Mouse (Mus musculus) hindbrain, embryonic 12.5 days (tissue): Measurements from ENCODE around the gene Ksr1. TPM values are rescaled to one million over a fixed set of nuclear protein-coding genes. Genes with fewer than 3 reads are reported as not detected.

ENCODE experiments used
- ATAC-seq: fragments of 200-750 bp; cut with Nextera tagmentation; 2 replicates; pipeline ENCODE4 v1.8.0; 2017; ENCODE audit warnings: moderate TSS enrichment; ENCODE audit not compliant: low FRiP score
- H3K27ac ChIP-seq: fragments of 300-500 bp; sonication (generic); 2 replicates; pipeline ENCODE4 v1.5.1; 2016; ENCODE audit warnings: mild to moderate bottlenecking
- H3K27me3 ChIP-seq: fragments of 300-500 bp; sonication (generic); 2 replicates; pipeline ENCODE4 v1.6.1; 2016; ENCODE audit warnings: mild to moderate bottlenecking
- H3K36me3 ChIP-seq: fragments of 300-500 bp; sonication (generic); 2 replicates; pipeline ENCODE4 v1.6.1; 2016; ENCODE audit warnings: mild to moderate bottlenecking
- H3K4me1 ChIP-seq: fragments of 300-500 bp; sonication (generic); 2 replicates; pipeline ENCODE4 v1.6.1; 2016
- H3K4me2 ChIP-seq: fragments of 300-500 bp; sonication (generic); replicated peaks from 2 replicates; pipeline ENCODE4 v1.6.1; 2016; ENCODE audit warnings: mild to moderate bottlenecking
- H3K4me3 ChIP-seq: fragments of 300-500 bp; sonication (generic); 2 replicates; pipeline ENCODE4 v1.5.1; 2016; ENCODE audit warnings: mild to moderate bottlenecking
- H3K9ac ChIP-seq: fragments of 300-500 bp; sonication (generic); 2 replicates; pipeline ENCODE4 v1.6.1; 2016; ENCODE audit warnings: mild to moderate bottlenecking, moderate library complexity
- H3K9me3 ChIP-seq: fragments of 300-500 bp; sonication (generic); replicated peaks from 2 replicates; pipeline ENCODE4 v1.6.1; 2016; ENCODE audit warnings: mild to moderate bottlenecking
- WGBS: fragments of 180-500 bp; shearing (Covaris S2); methylation state at CpG from one replicate; pipeline ENCODE4 v1.1.7; 2016; 5-methylcytosine and 5-hydroxymethylcytosine counted together
- polyA plus RNA-seq: library from polyadenylated mRNA; unstranded; fragments of >200 nt; fragmentation: Nextera tagmentation; extraction: Ambion mirVana; gene quantifications from 2 replicates; pipeline ENCODE4 v1.2.1, GENCODE M21; 2016

The Ksr1 gene
- polyA plus RNA-seq, 1 experiment from 2014 or later, result 3.5 TPM

DNA sequence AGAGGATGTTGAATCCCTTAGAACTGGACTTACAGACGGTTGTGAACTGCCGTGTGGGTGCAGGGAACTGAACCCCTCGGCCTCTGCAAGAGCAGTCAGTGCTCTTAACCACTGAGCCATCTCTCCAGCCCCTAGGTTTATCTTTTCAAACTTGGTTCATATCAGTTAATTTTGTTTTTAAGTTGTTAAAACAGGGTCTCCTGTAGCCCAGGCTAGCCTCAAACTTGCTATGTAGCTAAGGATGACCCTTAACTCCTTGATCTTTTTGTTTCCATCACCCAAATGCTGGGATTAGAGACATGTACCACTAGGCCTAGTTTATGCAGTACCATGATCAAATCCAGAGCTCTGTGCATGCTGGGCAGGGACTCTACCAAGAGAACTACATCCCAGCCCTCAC, 174.5 kb downstream of the Ksr1 start:
- ATAC-seq, result no peak
- H3K4me1 ChIP-seq, result peaks cover 19% of the 10 kb centered on the region
- no peak overlapping the region for H3K27ac ChIP-seq
- no peak overlapping the region for H3K4me2 ChIP-seq
- H3K27me3 ChIP-seq, result no peaks in the 10 kb centered on the region
- H3K9ac ChIP-seq, result no peak overlapping the region
- H3K9me3 ChIP-seq, result no peaks in the 10 kb centered on the region
- 86% methylated on average over 3 of the region's 3 CpGs for whole genome bisulfite sequencing
- no peaks in the 10 kb centered on the region for H3K36me3 ChIP-seq
- no peak overlapping the region for H3K4me3 ChIP-seq

DNA sequence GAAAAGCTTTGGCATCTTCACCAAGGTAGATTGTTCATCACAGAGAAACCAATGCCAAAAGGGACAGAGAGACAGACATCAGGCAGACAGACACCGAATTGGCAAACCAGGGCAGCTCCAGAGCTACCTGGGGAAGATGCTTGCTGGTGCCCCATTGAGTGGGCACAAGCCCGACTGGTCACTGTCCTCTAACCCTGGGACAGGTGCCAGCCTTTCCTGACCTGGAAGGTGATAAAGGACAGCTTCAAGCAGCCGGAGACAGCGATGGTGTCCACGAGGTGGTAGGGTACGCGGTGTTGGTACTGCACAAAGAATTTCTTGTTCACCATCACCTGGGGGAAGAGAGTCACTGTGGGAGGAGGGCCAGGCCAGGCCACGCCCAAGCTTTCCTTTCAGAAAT, 175.1 kb downstream of the Ksr1 start:
- no peak overlapping the region for H3K27ac ChIP-seq
- no peaks in the 10 kb centered on the region for H3K9me3 ChIP-seq
- peaks cover 19% of the 10 kb centered on the region for H3K4me1 ChIP-seq
- 84% methylated on average over 8 of the region's 8 CpGs for WGBS
- H3K27me3 ChIP-seq, result no peaks in the 10 kb centered on the region
- H3K4me2 ChIP-seq, result no peak overlapping the region
- H3K36me3 ChIP-seq, result no peaks in the 10 kb centered on the region
- H3K9ac ChIP-seq, result no peak overlapping the region
- no peak overlapping the region for H3K4me3 ChIP-seq
- no peak for ATAC-seq

DNA sequence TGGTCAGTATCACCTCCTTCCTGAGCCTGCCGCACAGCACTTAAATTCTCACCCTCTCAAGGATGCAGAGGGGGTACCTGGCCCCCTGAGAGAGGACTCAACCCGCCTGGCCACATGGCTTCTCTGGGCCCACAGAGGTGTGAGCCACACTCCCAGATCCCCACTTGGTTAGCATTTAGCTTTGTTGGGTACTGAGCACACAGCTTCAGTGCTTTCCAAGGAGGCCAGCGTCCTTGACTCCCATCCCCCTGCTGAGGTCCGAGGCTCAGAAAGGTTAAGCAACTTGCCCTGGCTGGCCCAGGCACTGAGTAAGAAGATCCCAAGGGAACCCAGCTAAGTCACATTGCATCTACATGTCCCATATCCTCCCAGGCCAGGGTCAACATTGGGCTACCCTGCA, 178.1 kb downstream of the Ksr1 start:
- H3K27me3 ChIP-seq, result no peaks in the 10 kb centered on the region
- no peak overlapping the region for H3K9ac ChIP-seq
- 70% methylated on average over 4 of the region's 4 CpGs for WGBS
- H3K27ac ChIP-seq, result no peak overlapping the region
- H3K9me3 ChIP-seq, result no peaks in the 10 kb centered on the region
- H3K36me3 ChIP-seq, result no peaks in the 10 kb centered on the region
- no peak for ATAC-seq
- H3K4me2 ChIP-seq, result no peak overlapping the region
- H3K4me3 ChIP-seq, result no peak overlapping the region
- H3K4me1 ChIP-seq, result peaks cover 9% of the 10 kb centered on the region

DNA sequence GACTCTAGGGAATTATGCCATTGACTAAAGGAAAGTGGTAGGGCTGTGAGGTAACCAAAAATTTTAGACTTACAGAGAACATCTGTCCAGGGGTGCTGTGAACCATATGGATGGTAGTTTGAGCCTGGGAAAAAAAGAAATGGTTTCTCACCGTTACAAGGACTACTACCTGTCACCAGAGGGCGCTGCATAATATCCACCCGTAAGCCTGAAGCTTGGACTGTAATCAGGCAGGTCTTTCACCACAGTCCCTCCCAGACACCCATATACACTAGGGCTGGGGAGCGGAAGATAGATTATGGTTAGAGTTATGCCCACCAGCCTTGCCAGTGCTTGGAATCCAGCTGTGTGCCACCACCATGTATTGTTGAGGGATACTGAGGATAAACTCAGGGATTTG, 178.8 kb downstream of the Ksr1 start:
- H3K9me3 ChIP-seq, result no peaks in the 10 kb centered on the region
- peaks cover 3% of the 10 kb centered on the region; the same call in 1 of the 2 replicates for H3K4me1 ChIP-seq
- H3K4me3 ChIP-seq, result no peak overlapping the region
- no peak for ATAC-seq
- 24% methylated on average over 4 of the region's 4 CpGs for WGBS
- no peak overlapping the region for H3K4me2 ChIP-seq
- no peak overlapping the region for H3K27ac ChIP-seq
- H3K27me3 ChIP-seq, result no peaks in the 10 kb centered on the region
- no peaks in the 10 kb centered on the region for H3K36me3 ChIP-seq
- no peak overlapping the region for H3K9ac ChIP-seq

Other genes starting within 250 kb of the Ksr1 start
- gene Nos2, start 225.6 kb downstream of the Ksr1 start, polyA plus RNA-seq, result 1.4 and 1.7 TPM in 2 replicates
- gene Lgals9, start 161.5 kb downstream of the Ksr1 start, polyA plus RNA-seq, result 8.7 and 10.6 TPM in 2 replicates
- 552 and 643 TPM in 2 replicates for gene Wsb1, start 108.3 kb upstream of the Ksr1 start, polyA plus RNA-seq
- gene Gm9964, start 150.5 kb upstream of the Ksr1 start, polyA plus RNA-seq, result not detected in 2 replicates
- 8.9 and 9.5 TPM in 2 replicates for gene Nf1, start 193.3 kb upstream of the Ksr1 start, polyA plus RNA-seq